Mouse (Mus musculus) cerebellum, adult 11-12 months (tissue): ENCODE data around the gene Dio3.

Experiments used
- DNase-seq: peaks from one replicate; pipeline ENCODE4 v3.0.0; 2022

The Dio3 gene

GRCm38 (mm10) chr12:110278853-110279252, at the start of gene Dio3:
Gene Dio3, plus strand, starts transcription at chr12:110279068.
- DNase-seq, result no peak

GRCm38 (mm10) chr12:110230296-110230695, 48.6 kb upstream of the Dio3 start:
- no peak for DNase-seq

- no peak for DNase-seq
Measured at GRCm38 (mm10) chr12:110230767-110231166, 48.1 kb upstream of the Dio3 start.

- DNase-seq, result no peak
Measured at GRCm38 (mm10) chr12:110231709-110232600, 46.9 kb upstream of the Dio3 start.

GRCm38 (mm10) chr12:110235908-110236307, 43.0 kb upstream of the Dio3 start:
- no peak for DNase-seq

GRCm38 (mm10) chr12:110237046-110237445, 41.8 kb upstream of the Dio3 start:
- no peak for DNase-seq

GRCm38 (mm10) chr12:110239358-110239757, 39.5 kb upstream of the Dio3 start:
- no peak for DNase-seq

- no peak for DNase-seq
Measured at GRCm38 (mm10) chr12:110244581-110244980, 34.3 kb upstream of the Dio3 start.

- DNase-seq, result no peak
Measured at GRCm38 (mm10) chr12:110245461-110245860, 33.4 kb upstream of the Dio3 start.

GRCm38 (mm10) chr12:110252163-110252575, 26.7 kb upstream of the Dio3 start:
- no peak for DNase-seq

- DNase-seq, result no peak
Measured at GRCm38 (mm10) chr12:110255731-110256130, 23.1 kb upstream of the Dio3 start.

GRCm38 (mm10) chr12:110256478-110257220, 22.2 kb upstream of the Dio3 start:
- DNase-seq, result no peak

- DNase-seq, result no peak
Measured at GRCm38 (mm10) chr12:110268226-110268625, 10.6 kb upstream of the Dio3 start.

- no peak for DNase-seq
Measured at GRCm38 (mm10) chr12:110269686-110270085, 9.2 kb upstream of the Dio3 start.

GRCm38 (mm10) chr12:110276034-110276433, 2.8 kb upstream of the Dio3 start:
- DNase-seq, result no peak

- no peak for DNase-seq
Measured at GRCm38 (mm10) chr12:110277259-110277964, 1.5 kb upstream of the Dio3 start.

GRCm38 (mm10) chr12:110277965-110278307, 932 bp upstream of the Dio3 start:
- no peak for DNase-seq

GRCm38 (mm10) chr12:110280373-110280772, 1.5 kb downstream of the Dio3 start:
- DNase-seq, result no peak

- no peak for DNase-seq
Measured at GRCm38 (mm10) chr12:110283792-110284191, 4.9 kb downstream of the Dio3 start.

GRCm38 (mm10) chr12:110292816-110293215, 13.9 kb downstream of the Dio3 start:
- DNase-seq, result no peak

GRCm38 (mm10) chr12:110294891-110295290, 16.0 kb downstream of the Dio3 start:
- no peak for DNase-seq

- no peak for DNase-seq
Measured at GRCm38 (mm10) chr12:110298653-110299052, 19.8 kb downstream of the Dio3 start.

- no peak for DNase-seq
Measured at GRCm38 (mm10) chr12:110319696-110320095, 40.8 kb downstream of the Dio3 start.
